Mouse (Mus musculus): ENCODE measurements around the gene Lrrc26. TPM values are rescaled to one million over a fixed set of nuclear protein-coding genes. Genes with fewer than 3 reads are reported as not detected.
A peak's percentile ranks its signal among the peaks of the same experiment; 100 is the strongest.
"Not testable (repeated sequence)": the region's sequence is repeated elsewhere in the genome, so short reads cannot be mapped to it uniquely, and the experiment has no call there.

Gene Lrrc26
- polyA plus RNA-seq, 2 experiments: not detected

- H3K27ac ChIP-seq; ATAC-seq (ENCODE audit: insufficient read depth); H3K36me3 ChIP-seq (replicated peaks; ENCODE audit: control insufficient read depth, insufficient read depth, low read depth); H3K27me3 ChIP-seq (ENCODE audit: control insufficient read depth, insufficient read depth, low read length); H3K9me3 ChIP-seq (ENCODE audit: control insufficient read depth, low read length): not testable (repeated sequence)
- peak overlapping the region; percentile 87 for H3K4me2 ChIP-seq (ENCODE audit: low read depth)
- peak; percentile 58 for TF ChIP-seq CTCF (IDR thresholded peaks at IDR 0.05; ENCODE audit: low read depth)
- peak; percentile 41 to 64 (median 55) for DNase-seq (ENCODE audit: low read depth in 3 of 3, low spot score in 3 of 3)
- H3K4me1 ChIP-seq (replicated peaks; ENCODE audit: control insufficient read depth in 2 of 2, insufficient read depth in 2 of 2, low read length in 1 of 2): peaks cover 6 to 10% of the 10 kb centered on the region in 2 experiments
- peak overlapping the region; percentile 81 to 92 for H3K4me3 ChIP-seq (ENCODE audit: insufficient read depth in 1 of 2, low read depth in 2 of 2, low read length in 2 of 2)
- peak overlapping the region; percentile 82; the same call in 1 of the 2 replicates for H3K9ac ChIP-seq (replicated peaks)
- WGBS (ENCODE audit: insufficient replicate concordance): 27% methylated on average over 10 of the region's 12 CpGs
Measured at GRCm38 (mm10) chr2:25256443-25257109, 33.1 kb upstream of the Lrrc26 start.

- not testable (repeated sequence) for H3K27me3 ChIP-seq (ENCODE audit: control insufficient read depth, insufficient read depth, low read length); H3K36me3 ChIP-seq (replicated peaks; ENCODE audit: control insufficient read depth, insufficient read depth, low read depth); H3K4me2 ChIP-seq (ENCODE audit: low read depth); ATAC-seq (ENCODE audit: insufficient read depth); H3K27ac ChIP-seq; H3K4me3 ChIP-seq (ENCODE audit: insufficient read depth in 1 of 2, low read depth in 2 of 2, low read length in 2 of 2); H3K9ac ChIP-seq (replicated peaks); H3K9me3 ChIP-seq (ENCODE audit: control insufficient read depth, low read length); DNase-seq (ENCODE audit: low read depth in 3 of 3, low spot score in 3 of 3)
- 69% methylated on average over 5 of the region's 5 CpGs for WGBS (ENCODE audit: insufficient replicate concordance)
- peaks cover 6 to 16% of the 10 kb centered on the region in 2 experiments for H3K4me1 ChIP-seq (replicated peaks; ENCODE audit: control insufficient read depth in 2 of 2, insufficient read depth in 2 of 2, low read length in 1 of 2)
Measured at GRCm38 (mm10) chr2:25257250-25257649, 32.5 kb upstream of the Lrrc26 start.

- Histone ChIP-seq H3K27me3 (ENCODE audit: control insufficient read depth, insufficient read depth, low read length) (no peaks in the 10 kb centered on the region), H3K4me1 (replicated peaks; ENCODE audit: control insufficient read depth in 2 of 2, insufficient read depth in 2 of 2, low read length in 1 of 2) (peaks cover 6 to 16% of the 10 kb centered on the region in 2 experiments), H3K27ac (no peak overlapping the region), H3K4me3 (ENCODE audit: insufficient read depth in 1 of 2, low read depth in 2 of 2, low read length in 2 of 2) (no peak overlapping the region), H3K4me2 (ENCODE audit: low read depth) (no peak overlapping the region), H3K9ac (replicated peaks) (no peak overlapping the region), H3K36me3 (replicated peaks; ENCODE audit: control insufficient read depth, insufficient read depth, low read depth) (no peaks in the 10 kb centered on the region), H3K9me3 (ENCODE audit: control insufficient read depth, low read length) (no peaks in the 10 kb centered on the region)
- no peak for DNase-seq (ENCODE audit: low read depth in 3 of 3, low spot score in 3 of 3)
- WGBS (ENCODE audit: insufficient replicate concordance): 29% methylated on average over 2 of the region's 2 CpGs
- no peak for ATAC-seq (ENCODE audit: insufficient read depth)
- TF ChIP-seq CTCF (IDR thresholded peaks at IDR 0.05; ENCODE audit: low read depth) (peak; percentile 72), EP300 (IDR thresholded peaks at IDR 0.05; ENCODE audit: low read depth) (0 out of 2 replicates have a peak, but pooled peaks have one; percentile 10)
Measured at GRCm38 (mm10) chr2:25258887-25259286, 30.8 kb upstream of the Lrrc26 start.

GRCm38 (mm10) chr2:25261870-25262269 lies 27.8 kb upstream of the Lrrc26 start:
- peaks cover 10 to 28% of the 10 kb centered on the region in 2 experiments for H3K4me1 ChIP-seq (replicated peaks; ENCODE audit: control insufficient read depth in 2 of 2, insufficient read depth in 2 of 2, low read length in 1 of 2)
- H3K36me3 ChIP-seq (replicated peaks; ENCODE audit: control insufficient read depth, insufficient read depth, low read depth): no peaks in the 10 kb centered on the region
- peak overlapping the region; percentile 99 for H3K4me2 ChIP-seq (ENCODE audit: low read depth)
- DNase-seq (ENCODE audit: low read depth in 3 of 3, low spot score in 3 of 3): no peak
- ATAC-seq (ENCODE audit: insufficient read depth): peak; percentile 5
- WGBS (ENCODE audit: insufficient replicate concordance): 36% methylated on average over 12 of the region's 12 CpGs
- peak overlapping the region; percentile 43; the same call in 1 of the 2 replicates for H3K27ac ChIP-seq
- no peaks in the 10 kb centered on the region for H3K9me3 ChIP-seq (ENCODE audit: control insufficient read depth, low read length)
- TF ChIP-seq EP300 (IDR thresholded peaks at IDR 0.05; ENCODE audit: low read depth): no peak
- H3K27me3 ChIP-seq (ENCODE audit: control insufficient read depth, insufficient read depth, low read length): no peaks in the 10 kb centered on the region
- peak overlapping the region; percentile 60 for H3K9ac ChIP-seq (replicated peaks)
- peak overlapping the region; percentile 80 to 81 for H3K4me3 ChIP-seq (ENCODE audit: insufficient read depth in 1 of 2, low read depth in 2 of 2, low read length in 2 of 2)

- Histone ChIP-seq H3K9ac (replicated peaks) (peak within 1 kb of the TSS; percentile 76), H3K4me3 (ENCODE audit: insufficient read depth in 1 of 2, low read depth in 2 of 2, low read length in 2 of 2) (peak within 1 kb of the TSS; percentile 80 to 81), H3K27ac (peak within 1 kb of the TSS; percentile 43; the same call in 1 of the 2 replicates), H3K9me3 (ENCODE audit: control insufficient read depth, low read length) (no peaks in the 10 kb centered on the region), H3K36me3 (replicated peaks; ENCODE audit: control insufficient read depth, insufficient read depth, low read depth) (no peaks in the 10 kb centered on the region), H3K4me1 (replicated peaks; ENCODE audit: control insufficient read depth in 2 of 2, insufficient read depth in 2 of 2, low read length in 1 of 2) (peaks cover 12 to 32% of the 10 kb centered on the region in 2 experiments), H3K4me2 (ENCODE audit: low read depth) (peak within 1 kb of the TSS; percentile 99), H3K27me3 (ENCODE audit: control insufficient read depth, insufficient read depth, low read length) (no peaks in the 10 kb centered on the region)
- peak; percentile 100 for ATAC-seq (ENCODE audit: insufficient read depth)
- WGBS (ENCODE audit: insufficient replicate concordance): 0% methylated on average over 39 of the region's 39 CpGs
- TF ChIP-seq EP300 (IDR thresholded peaks at IDR 0.05; ENCODE audit: low read depth): no peak
- no peak for TF ChIP-seq CTCF (IDR thresholded peaks at IDR 0.05; ENCODE audit: low read depth)
- DNase-seq (ENCODE audit: low read depth in 3 of 3, low spot score in 3 of 3): peak; percentile 97 to 98 (median 97)
Measured at GRCm38 (mm10) chr2:25262291-25262767, 27.4 kb upstream of the Lrrc26 start, which contains the start of gene Tprn. Gene Tprn, plus strand, starts transcription at chr2:25262618.
